Mouse (Mus musculus) lung, postnatal 36 days (tissue): Measurements from ENCODE around the gene Heatr3.
A peak's percentile ranks its signal among the peaks of the same experiment; 100 is the strongest.

Experiments
- DNase-seq: peaks from one replicate; pipeline ENCODE4 v3.0.0; 2022; ENCODE audit warnings: mixed read lengths

Heatr3 gene

GRCm38 (mm10) chr8:88137748-88138484 lies at the start of gene Heatr3:
Gene Heatr3 (plus strand): TSS chr8:88137855.
- peak; percentile 96 for DNase-seq

- DNase-seq, result no peak
These were observed 49.6 kb upstream of the Heatr3 start for GRCm38 (mm10) chr8:88088006-88088405.

GRCm38 (mm10) chr8:88091661-88092060 lies 46.0 kb upstream of the Heatr3 start:
- DNase-seq, result no peak

- DNase-seq, result no peak
These were observed 44.3 kb upstream of the Heatr3 start for GRCm38 (mm10) chr8:88093367-88093766.

- no peak for DNase-seq
These were observed 38.8 kb upstream of the Heatr3 start for GRCm38 (mm10) chr8:88098856-88099255.

- peak; percentile 72 for DNase-seq
These were observed 38.1 kb upstream of the Heatr3 start for GRCm38 (mm10) chr8:88099526-88099925.

- DNase-seq, result no peak
These were observed 28.4 kb upstream of the Heatr3 start for GRCm38 (mm10) chr8:88109241-88109640.

- DNase-seq, result peak; percentile 96
These were observed 19.1 kb upstream of the Heatr3 start, which contains the start of gene Cnep1r1 for GRCm38 (mm10) chr8:88118456-88119036. Gene Cnep1r1 (plus strand): TSS chr8:88118769.

- DNase-seq, result peak; percentile 17
These were observed 18.6 kb upstream of the Heatr3 start for GRCm38 (mm10) chr8:88119076-88119475.

GRCm38 (mm10) chr8:88124850-88125249 lies 12.8 kb upstream of the Heatr3 start:
- DNase-seq, result peak; percentile 29

- no peak for DNase-seq
These were observed 8.3 kb upstream of the Heatr3 start for GRCm38 (mm10) chr8:88129397-88129796.

GRCm38 (mm10) chr8:88130754-88131317 lies 6.8 kb upstream of the Heatr3 start:
- peak; percentile 14 for DNase-seq

GRCm38 (mm10) chr8:88139256-88139655 lies 1.6 kb downstream of the Heatr3 start:
- no peak for DNase-seq

- DNase-seq, result peak; percentile 21
These were observed 4.0 kb downstream of the Heatr3 start for GRCm38 (mm10) chr8:88141629-88142028.

- DNase-seq, result no peak
These were observed 6.4 kb downstream of the Heatr3 start for GRCm38 (mm10) chr8:88144041-88144440.

- no peak for DNase-seq
These were observed 13.3 kb downstream of the Heatr3 start for GRCm38 (mm10) chr8:88150910-88151371.

GRCm38 (mm10) chr8:88160237-88160995 lies 22.8 kb downstream of the Heatr3 start:
- DNase-seq, result no peak

- DNase-seq, result peak; percentile 87
These were observed 23.8 kb downstream of the Heatr3 start for GRCm38 (mm10) chr8:88161439-88161838.

GRCm38 (mm10) chr8:88175264-88175663 lies 37.6 kb downstream of the Heatr3 start:
- peak; percentile 10 for DNase-seq

GRCm38 (mm10) chr8:88177291-88177690 lies 39.6 kb downstream of the Heatr3 start:
- no peak for DNase-seq

- DNase-seq, result no peak
These were observed 45.5 kb downstream of the Heatr3 start for GRCm38 (mm10) chr8:88183121-88183520.

GRCm38 (mm10) chr8:88184914-88185313 lies 47.3 kb downstream of the Heatr3 start:
- DNase-seq, result no peak

- no peak for DNase-seq
These were observed 48.1 kb downstream of the Heatr3 start for GRCm38 (mm10) chr8:88185716-88186115.
